Mouse (Mus musculus): ENCODE measurements at regions not wholly inside any gene's neighbourhood (a gene's known extent, or its start where the extent isn't known, plus 50 kb on each side); places are given as distances from the start of the nearest gene placed in this dataset.
A peak's percentile ranks its signal among the peaks of the same experiment; 100 is the strongest.

DNA sequence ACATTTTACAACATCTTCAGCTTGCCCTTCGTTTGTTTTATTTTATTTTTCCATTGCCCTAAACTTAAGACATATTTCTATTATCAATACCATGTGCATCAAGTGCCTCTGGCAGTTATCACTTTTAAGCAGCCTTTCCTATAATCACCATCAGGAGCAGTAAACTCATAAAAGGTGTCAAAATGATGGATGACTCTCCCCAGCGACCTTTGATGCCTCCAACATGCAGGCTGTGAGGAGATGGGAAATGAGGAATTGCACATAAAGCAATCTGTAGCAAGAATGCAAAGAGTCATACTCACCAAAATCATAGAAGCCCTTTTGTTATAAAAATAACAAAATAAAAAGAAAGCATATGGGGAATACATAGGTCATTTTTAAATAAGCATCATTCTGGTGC, 468.5 kb upstream of the Car10 start:
- no peaks in the 10 kb centered on the region for H3K36me3 ChIP-seq
- H3K4me3 ChIP-seq: no peak overlapping the region
- H3K4me1 ChIP-seq (replicated peaks): no peaks in the 10 kb centered on the region
- H3K9me3 ChIP-seq: no peaks in the 10 kb centered on the region
- WGBS: 58% methylated on average over 2 of the region's 2 CpGs
- no peak overlapping the region; the same call in 1 of the 2 replicates for H3K27ac ChIP-seq
- no peaks in the 10 kb centered on the region for H3K27me3 ChIP-seq (ENCODE audit: insufficient read depth, poor library complexity, severe bottlenecking)
- peak; percentile 4 for DNase-seq (ENCODE audit: low spot score)

Data from hindbrain, embryonic 10.5 days (tissue).